Mouse (Mus musculus) brown adipose tissue, adult 24 weeks (tissue): ENCODE measurements around the gene Clmp. TPM values are rescaled to one million over a fixed set of nuclear protein-coding genes. Genes with fewer than 3 reads are reported as not detected.

Experiments used
- H3K27ac ChIP-seq: fragments of 200-500 bp; replicated peaks from 2 replicates; pipeline ENCODE4 v1.5.1; 2012; ENCODE audit warnings: low read depth, mild to moderate bottlenecking, low read length
- H3K4me1 ChIP-seq: fragments of 200-500 bp; 2 replicates; pipeline ENCODE4 v1.6.1; 2012; ENCODE audit warnings: low read length, mixed read lengths; ENCODE audit not compliant: control insufficient read depth, insufficient read depth, insufficient read length
- H3K4me3 ChIP-seq: fragments of 200-500 bp; 2 replicates; pipeline ENCODE4 v1.5.1; 2012; ENCODE audit warnings: low read depth, mild to moderate bottlenecking, low read length, moderate library complexity; ENCODE audit not compliant: insufficient read depth
- polyA plus RNA-seq: library from polyadenylated mRNA; stranded (reverse); fragments of >200 nt; gene quantifications from 2 replicates; pipeline ENCODE4 v1.2.4, GENCODE M21; 2012; ENCODE audit not compliant: missing spikeins, insufficient read depth, insufficient read length

Gene Clmp
- polyA plus RNA-seq, 1 experiment: 7.2 TPM

DNA sequence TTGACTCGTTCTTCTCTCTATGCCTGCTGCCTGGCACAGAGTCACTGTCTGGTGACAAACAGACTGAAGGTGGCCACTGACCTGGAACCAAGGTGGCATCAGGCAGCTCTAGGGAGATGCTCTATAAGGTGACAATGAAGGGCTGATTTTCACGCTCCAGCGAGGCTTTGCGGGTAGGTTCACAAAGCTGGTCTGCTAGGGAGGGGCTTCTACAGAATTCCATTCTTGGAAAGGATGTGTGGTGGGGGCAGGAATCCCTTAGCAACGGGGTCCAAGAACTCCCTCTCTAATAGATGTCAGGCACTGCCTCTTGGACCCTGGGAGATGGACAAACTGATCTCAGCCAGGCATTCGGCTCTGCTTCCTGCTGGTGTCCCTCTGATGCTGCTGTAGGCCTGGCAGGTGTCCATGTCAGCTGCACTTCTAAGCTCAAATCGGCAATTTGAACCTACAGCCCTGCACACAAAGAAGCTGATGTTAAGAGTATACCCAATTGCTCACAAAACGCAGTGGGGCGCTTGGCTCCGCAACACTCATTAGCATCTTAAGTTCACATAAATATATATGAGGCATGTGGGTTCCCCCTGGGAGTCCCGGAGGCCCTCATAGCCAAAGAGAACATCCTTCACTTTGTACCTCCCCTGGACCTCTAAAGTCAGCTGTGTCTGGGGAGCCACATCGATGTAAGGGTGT is 22.8 kb downstream of the Clmp start:
- no peaks in the 10 kb centered on the region for H3K4me1 ChIP-seq
- H3K27ac ChIP-seq: no peak overlapping the region
- no peak overlapping the region for H3K4me3 ChIP-seq

DNA sequence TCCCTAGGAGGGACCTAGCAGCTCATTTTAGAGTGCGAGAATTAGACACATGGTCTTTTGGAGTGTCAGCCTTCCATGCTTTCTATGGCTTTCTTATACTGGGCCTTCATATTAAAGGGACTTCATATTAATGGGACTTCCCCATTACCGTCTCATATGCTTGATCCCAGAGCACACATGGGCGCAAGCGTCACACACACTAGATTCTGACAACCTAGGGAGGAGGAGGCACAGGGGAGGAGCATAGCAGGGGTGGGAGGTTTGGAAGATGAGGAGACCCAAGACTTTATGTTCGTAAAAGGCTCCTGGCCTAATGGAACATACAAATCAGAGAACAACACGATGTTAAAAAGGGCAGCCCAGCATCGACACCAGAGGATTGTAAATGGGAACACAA is 23.4 kb downstream of the Clmp start:
- Histone ChIP-seq H3K27ac (no peak overlapping the region), H3K4me3 (no peak overlapping the region), H3K4me1 (no peaks in the 10 kb centered on the region)

DNA sequence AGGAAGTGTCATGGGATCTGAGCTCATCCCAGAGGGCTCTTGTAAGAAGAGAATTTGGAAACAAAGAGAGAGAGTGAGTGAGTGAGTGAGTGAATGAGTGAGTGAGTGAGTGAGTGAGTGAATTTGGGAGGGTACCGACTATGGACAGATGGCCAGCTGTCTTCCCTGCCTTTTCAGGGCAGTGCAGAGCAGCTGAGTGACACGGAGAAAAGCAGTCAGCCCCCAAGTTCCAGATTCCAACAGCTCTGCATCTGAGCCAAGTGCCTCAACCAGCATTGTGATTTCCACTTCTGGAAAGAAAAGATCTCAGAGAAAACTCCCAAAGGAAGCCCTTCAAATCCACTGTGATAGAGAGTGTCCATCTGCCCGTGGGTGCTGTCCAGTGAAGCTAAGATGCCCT is 23.8 kb downstream of the Clmp start:
- no peak overlapping the region for H3K4me3 ChIP-seq
- no peaks in the 10 kb centered on the region for H3K4me1 ChIP-seq
- H3K27ac ChIP-seq: no peak overlapping the region

DNA sequence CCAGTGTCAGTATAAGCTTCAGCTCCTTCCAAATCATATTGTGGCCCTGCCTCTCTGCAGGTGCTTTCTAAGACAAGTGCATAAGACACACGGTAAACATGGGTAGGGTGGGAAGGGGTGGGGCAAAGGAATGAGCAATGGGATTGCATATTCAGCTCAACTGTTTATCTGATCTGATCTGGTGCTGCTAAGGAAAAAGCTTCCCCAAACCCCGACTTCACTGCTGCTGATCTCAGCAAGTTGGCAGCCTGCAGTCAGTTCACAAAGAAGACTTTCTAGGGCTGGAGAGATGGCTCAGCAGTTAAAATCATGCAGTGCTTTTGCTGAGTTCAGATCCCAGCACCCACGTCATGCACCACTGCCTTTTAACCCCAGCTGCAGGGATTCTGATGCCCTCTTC is 24.2 kb downstream of the Clmp start:
- H3K27ac ChIP-seq: no peak overlapping the region
- no peak overlapping the region for H3K4me3 ChIP-seq
- no peaks in the 10 kb centered on the region for H3K4me1 ChIP-seq

DNA sequence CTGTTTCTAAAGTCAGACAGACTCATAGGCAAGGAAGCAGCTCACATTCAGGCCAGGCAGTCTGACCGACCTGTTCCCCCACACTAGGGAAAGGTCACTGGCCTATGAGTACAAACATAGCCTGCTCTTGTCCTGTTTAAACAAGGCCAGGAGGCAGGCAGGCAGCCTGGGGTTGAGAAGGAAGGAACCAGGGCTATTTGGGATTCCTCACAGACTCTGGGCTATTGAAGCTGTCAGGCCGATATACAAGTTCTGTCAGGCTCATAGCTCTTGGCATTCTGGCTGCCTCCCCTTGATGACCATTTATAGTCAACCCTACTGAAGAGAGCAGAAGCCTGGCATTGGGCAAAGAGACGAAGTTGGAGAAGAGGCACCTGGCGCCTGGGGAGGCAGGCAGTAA is 25.9 kb downstream of the Clmp start:
- no peak overlapping the region for H3K27ac ChIP-seq

DNA sequence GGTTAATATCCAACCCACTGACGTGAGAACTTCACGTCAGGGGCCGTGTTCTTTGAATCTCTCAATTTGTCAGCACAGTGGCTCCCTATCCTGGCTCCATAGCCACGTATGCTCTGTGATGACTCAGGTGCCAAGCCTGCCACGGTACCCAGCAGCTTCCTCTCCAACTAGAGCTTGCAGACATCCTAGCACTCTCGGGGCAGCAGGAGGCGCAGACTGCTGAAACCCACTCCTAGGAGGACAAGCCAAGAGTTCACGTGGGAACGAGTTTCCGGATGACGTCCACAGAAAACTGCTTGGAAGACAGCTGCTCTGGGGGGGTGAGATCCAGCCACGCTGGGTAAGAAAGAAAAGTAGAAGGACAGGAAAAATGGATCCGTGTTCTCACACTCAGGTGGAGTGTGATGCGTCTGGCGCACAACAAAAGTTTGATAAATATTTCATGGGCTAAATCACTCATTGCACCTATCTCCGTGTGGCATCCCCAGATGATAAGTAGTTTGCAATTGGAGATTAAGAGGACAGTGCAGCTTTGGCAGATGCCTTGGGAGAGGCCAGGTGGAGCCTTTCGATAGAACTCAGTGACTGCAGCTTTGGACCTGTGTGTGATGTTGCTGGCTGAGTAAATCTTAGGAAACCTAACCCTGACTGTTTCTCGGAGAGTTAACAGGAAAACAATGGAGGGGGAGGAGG is 31.6 kb downstream of the Clmp start:
- H3K27ac ChIP-seq: no peak overlapping the region

More for the DNA sequence above, 25.9 kb downstream of the Clmp start:
- Histone ChIP-seq H3K4me3 (no peak overlapping the region), H3K4me1 (no peaks in the 10 kb centered on the region)

DNA sequence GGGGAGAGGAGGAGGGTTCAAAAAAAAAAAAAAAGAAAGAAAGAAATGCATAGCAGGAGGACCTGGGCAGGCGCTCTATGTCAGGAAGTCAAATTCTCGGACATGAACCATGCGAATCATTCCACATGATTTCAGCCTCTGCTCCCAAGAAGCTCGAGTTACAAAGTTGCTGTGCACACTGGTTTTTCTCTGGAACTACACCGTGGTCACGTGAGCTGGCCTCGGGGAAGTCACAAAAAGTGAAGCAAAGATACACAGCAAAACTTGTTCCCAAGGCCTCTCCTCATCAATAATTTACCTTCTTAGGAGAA is 32.1 kb downstream of the Clmp start:
- Histone ChIP-seq H3K4me3 (no peak overlapping the region), H3K4me1 (no peaks in the 10 kb centered on the region), H3K27ac (no peak overlapping the region)

More for the DNA sequence above, 31.6 kb downstream of the Clmp start:
- Histone ChIP-seq H3K4me3 (no peak overlapping the region), H3K4me1 (no peaks in the 10 kb centered on the region)

DNA sequence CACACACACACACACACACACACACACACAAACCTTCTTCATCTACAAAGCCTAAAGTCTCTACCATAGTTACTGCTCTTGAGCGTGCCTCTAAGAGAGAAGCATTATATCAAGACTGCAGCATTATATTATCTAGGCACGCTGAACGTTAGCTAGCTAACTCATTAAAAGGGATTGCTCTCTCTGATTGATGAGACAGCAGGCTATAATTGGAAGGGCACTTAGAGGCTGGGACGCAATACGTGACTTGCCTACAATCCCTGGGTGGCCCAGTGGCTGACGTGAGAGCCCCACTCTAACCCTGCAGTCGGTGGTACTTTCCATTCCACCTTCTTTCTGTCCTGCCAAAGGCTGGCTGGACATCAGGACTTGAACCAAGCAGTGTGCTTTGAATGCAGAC is 35.1 kb downstream of the Clmp start:
- Histone ChIP-seq H3K4me1 (no peaks in the 10 kb centered on the region), H3K4me3 (no peak overlapping the region), H3K27ac (no peak overlapping the region)

DNA sequence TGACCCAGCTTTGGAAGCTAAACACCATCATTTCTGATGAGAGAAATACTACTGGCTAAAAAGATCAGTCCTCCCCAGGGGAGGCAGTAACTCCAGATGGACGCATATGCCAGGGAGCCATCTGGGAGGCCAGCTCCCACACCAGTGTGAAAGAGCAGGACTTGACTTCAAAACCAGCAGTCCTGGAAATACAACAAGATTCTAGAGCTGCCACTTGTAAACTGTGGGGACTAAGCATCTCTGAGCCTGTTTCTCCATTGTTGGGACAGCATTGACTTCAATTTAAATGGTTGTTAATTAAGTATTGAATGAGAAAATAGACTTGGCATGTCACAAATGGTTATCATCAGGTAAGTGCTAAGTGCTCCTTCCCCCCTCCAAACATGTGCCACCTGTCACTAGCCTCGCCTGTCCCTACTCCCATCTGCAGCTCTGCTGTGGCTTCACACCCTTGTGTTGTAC is 37.6 kb downstream of the Clmp start:
- no peak overlapping the region for H3K27ac ChIP-seq
- no peak overlapping the region for H3K4me3 ChIP-seq
- no peaks in the 10 kb centered on the region for H3K4me1 ChIP-seq

DNA sequence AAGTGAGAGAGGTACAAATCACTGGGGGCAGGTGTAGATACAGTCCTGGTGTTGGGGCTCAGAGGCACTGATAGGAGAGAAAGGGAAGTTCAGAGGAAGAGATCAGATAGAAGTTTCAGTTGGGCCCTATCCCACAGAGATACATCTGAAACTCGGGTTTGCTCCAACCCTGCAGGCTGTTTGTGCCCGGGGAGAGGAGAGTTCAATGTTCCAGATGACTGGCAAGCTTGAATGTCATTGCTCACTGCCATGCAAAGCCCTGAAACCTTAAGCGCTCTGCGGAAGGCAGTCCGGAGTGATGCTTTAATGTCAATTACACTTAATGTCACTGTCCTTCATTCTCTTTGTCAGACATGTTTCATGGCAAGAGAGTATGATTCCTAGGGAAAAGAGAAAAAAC is 39.2 kb downstream of the Clmp start:
- H3K4me3 ChIP-seq: no peak overlapping the region
- no peak overlapping the region for H3K27ac ChIP-seq
- no peaks in the 10 kb centered on the region for H3K4me1 ChIP-seq

DNA sequence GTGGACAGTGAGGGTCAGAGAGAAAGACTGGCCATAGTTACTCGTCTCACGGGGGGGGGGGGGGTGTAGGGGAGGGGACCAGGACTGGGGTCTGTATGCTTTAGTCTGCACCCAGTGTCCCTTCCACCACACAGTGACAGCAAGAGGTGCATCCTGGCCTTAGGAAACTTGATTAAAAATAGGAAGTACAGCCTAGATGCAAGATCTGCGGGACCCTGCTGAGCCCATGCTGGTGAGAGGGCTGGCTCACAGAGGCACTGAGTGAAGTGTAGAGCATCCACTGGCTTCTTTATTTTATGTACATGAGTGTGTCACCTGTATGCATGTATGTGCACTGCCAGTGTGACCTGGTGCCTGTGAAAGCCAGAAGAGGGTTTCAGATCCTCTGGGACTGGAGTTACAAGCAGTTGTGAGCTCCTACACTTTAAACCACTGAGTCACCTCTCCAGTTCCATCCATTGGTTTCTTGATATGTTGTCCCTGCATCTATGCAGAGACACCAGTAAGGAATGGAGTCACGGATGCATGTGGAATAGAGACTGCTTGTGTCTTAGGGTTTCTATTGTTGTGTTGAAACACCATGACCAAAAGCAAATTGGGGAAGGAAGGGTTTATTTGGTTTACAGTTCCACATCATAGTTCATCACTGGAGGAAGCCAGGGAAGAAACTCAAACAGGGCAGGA is 41.5 kb downstream of the Clmp start:
- H3K4me1 ChIP-seq: no peaks in the 10 kb centered on the region
- no peak overlapping the region for H3K4me3 ChIP-seq
- H3K27ac ChIP-seq: no peak overlapping the region

DNA sequence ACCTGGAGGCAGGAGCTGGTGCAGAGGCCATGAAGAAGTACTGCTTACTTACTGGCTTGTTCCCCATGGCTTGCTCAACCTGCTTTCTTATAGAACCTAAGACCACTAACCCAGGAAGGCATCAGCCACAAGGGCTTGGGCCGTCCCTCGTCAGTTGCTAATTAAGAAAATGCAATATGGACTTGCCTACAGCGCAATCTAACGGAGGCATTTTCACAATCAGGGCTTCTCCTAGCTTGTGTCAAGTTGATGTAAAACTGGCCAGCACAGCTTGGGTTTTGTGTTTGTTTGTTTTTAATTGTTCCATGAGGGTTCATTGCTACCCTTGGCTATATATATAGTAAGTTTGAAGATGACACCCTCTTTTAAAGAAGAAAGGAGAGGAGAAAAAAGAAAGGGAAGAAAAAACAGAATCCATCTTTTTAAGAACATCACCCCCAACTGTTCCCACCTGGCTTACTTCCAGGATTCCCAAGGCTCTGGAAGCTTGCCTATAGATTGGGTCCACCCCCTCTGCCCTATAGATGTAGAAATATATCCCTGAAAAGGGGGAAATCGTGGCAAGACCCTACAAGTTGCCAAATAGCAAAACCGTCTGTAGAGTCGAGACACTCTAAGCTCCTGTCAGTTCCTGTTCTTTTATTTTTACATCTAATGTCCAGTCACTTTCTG is 42.2 kb downstream of the Clmp start:
- no peak overlapping the region for H3K27ac ChIP-seq
- no peak overlapping the region for H3K4me3 ChIP-seq
- H3K4me1 ChIP-seq: no peaks in the 10 kb centered on the region

DNA sequence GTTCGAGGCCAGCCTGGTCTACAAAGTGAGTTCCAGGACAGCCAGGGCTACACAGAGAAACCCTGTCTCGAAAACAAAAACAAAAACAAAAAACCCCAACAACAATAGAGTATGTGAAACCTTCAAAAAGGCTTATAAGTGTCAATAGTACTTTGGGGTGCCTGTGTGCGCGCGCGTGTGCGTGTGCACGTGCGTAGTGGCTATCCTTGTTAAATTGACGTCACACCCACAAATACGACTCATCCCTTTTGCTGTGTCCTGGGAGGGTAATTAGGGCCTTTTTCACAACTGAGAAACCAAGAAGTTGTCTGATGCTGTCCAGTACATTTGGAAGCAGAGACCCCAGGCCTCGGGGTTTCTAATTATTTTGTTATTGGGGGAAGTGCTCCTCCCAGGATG is 44.5 kb downstream of the Clmp start:
- no peaks in the 10 kb centered on the region for H3K4me1 ChIP-seq
- no peak overlapping the region for H3K27ac ChIP-seq
- peak overlapping the region; percentile 42 for H3K4me3 ChIP-seq

DNA sequence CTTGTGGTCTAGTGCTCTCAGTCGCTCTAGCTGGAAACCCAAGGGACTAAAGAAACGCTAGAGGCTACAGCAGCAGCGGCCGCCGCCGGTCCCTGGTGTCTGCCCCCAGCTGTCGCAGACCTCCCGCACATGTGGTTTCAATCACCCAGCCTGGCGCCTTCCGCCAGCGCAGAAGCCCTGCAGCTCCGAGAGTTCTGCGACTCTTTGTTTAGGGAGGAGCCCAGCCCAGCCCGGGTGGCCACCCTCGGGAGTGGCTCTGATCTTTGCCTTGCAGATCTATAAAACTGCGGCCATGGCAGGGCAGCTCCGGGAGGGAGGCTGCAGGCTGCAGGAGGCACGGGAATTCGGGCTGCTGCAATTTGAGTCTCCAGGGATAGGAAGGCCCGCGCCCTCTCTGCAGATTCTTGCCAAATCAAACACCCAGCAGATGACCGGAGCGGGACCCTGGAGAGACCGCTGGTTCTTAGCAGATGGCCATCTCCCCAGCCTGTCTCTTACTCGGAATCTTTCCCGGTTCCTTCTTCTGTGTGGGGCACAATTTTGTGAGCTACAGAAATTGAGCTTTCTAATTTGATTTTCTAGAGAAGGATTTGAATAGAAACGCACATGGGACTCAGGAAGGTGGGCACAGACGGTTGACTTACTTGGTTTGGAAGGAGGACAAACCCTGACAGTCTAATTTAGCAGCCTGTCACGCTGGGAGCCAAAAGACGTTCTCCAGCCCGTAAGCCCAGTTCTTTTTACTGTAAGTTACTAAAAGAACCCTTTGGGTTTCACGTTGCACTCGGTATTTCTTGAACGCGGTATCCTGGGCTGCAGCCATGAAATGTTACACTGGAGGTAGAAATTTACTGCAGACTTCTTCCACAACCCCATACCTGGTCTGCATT is 45.2 kb downstream of the Clmp start:
- H3K27ac ChIP-seq: no peak overlapping the region
- peak overlapping the region; percentile 42 for H3K4me3 ChIP-seq
- no peaks in the 10 kb centered on the region for H3K4me1 ChIP-seq
